Mouse (Mus musculus): ENCODE data around the gene Dgkd.
A peak's percentile ranks its signal among the peaks of the same experiment; 100 is the strongest.

Dgkd gene

DNA sequence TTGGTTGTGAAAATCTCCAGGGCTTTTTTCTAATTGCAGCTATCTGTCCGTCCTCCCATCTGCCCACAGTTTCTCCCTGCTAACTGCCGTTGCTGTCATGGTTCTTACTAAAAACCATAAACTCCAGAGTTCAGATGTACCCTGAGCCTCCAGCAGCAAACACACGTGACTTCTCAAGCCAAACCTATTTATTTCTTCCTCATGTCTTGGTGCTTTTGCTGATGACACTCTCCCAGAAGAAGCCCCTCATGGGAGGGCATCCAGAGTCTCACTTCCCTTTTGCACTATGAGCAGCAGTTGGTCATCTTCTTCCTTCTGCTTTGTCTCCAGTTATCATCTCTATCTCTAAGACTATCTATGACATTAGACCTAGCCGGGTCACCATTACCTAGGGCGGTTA, 3.8 kb upstream of the Dgkd start:
- no peak for DNase-seq

DNA sequence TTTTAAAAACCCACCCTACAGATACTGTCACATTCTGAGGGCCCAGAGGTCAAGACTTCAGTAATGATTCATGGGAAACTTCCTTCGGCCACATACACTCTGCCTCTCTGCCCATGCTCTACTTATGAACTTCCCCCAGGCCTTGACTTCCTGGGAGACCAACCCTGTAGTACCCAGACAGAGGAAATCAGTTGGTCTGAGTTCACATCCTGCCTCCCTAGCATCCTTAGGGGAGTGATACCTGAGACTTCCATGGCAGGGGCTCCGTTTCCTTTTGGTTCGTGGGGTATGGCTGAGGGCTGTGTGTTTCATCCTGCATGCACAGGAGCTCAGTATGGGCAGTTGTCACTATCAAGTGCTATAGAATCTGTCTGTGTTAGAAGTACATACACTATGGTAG, 1.7 kb upstream of the Dgkd start:
- DNase-seq, result no peak

GRCm38 (mm10) chr1:87852081-87852790, 851 bp upstream of the Dgkd start:
- no peak for DNase-seq

GRCm38 (mm10) chr1:87853601-87854361, 694 bp downstream of the Dgkd start:
- peak; percentile 46 to 64 for DNase-seq

DNA sequence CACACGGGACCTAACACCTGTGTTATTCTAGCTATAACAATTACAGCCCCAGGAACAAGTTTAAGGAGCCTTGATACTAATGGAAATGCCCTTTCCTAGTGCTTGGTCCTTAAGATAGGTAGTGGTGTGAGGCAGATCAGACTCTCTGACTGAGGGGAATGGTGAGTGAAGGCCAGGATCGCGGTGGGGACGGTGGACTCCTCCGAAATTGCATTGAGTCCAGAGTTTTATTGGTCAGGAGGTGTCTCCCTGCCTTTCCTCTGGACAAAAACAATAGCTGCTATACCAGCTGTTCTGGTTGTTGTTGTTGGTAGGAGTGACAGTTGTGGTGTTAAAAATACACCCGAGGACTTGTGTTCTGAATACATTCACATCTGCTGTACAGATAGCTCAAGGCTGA, 1.3 kb downstream of the Dgkd start:
- DNase-seq, result peak in 1 of 2 experiments; percentile 20

DNA sequence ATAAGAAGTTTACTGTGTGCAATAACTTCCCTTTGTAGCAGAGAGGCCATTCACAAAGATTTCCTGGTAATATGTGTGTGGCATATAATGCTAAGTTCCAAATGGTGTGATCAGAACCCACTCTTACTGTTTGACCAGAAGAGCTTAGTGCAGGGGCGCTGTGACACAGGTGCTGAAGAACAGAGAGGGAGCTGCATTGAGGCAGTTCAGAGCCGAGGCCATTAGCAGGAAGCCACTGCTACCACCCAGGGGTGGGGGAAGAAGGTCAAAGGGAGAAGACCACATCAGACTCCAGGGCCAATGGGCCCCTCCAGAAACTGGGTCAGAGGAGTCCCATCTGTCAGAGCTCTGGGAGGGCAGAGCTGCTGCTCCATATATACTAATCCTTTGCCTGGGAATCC, 1.8 kb downstream of the Dgkd start:
- no peak for DNase-seq

- DNase-seq, result no peak
Observed at GRCm38 (mm10) chr1:87855522-87855921, 2.4 kb downstream of the Dgkd start.

GRCm38 (mm10) chr1:87856823-87857222, 3.7 kb downstream of the Dgkd start:
- DNase-seq, result peak in 1 of 2 experiments; percentile 26

- DNase-seq, result no peak
Observed at GRCm38 (mm10) chr1:87858031-87858430, 4.9 kb downstream of the Dgkd start.

DNA sequence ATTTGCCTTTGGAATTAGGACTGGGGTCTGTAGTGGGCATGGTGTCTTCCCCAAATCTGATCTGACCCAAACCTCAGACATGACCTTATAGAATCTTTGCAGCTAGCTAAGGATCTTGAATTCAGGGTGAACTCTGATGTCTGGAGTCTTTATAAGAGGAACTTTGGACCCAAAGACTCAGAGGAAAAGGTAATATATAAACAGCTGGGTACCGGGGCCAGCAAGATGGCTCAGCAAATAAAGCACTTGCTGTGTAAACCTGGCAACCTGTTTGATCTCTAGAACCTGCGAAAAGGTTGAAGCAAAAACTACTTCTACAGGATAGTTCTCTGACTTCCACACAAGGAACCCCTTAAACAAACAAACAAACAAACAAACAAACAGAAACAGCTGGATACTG, 5.4 kb downstream of the Dgkd start:
- peak; percentile 55 to 74 for DNase-seq

DNA sequence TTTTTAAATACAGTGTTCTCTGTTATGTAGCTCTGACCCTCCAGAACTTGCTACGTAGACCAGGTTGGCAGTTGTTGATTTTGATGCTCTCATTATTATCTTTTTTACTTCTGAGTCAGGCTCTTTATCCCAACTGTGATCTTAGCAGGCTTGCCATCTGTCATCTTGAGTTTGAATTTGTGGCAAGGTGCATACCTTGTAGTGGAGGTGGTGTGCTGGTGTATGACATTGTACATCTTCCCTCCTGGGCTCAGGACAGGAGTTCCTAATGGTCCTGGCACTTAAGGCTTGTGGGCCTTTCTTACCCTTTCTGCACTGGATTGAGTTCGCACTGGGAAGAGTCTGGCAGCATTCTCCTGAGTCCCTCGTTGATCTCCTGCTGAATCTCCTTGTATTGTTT, 10.5 kb downstream of the Dgkd start:
- no peak for DNase-seq

- no peak for DNase-seq
Observed at GRCm38 (mm10) chr1:87864889-87865288, 11.8 kb downstream of the Dgkd start.

DNA sequence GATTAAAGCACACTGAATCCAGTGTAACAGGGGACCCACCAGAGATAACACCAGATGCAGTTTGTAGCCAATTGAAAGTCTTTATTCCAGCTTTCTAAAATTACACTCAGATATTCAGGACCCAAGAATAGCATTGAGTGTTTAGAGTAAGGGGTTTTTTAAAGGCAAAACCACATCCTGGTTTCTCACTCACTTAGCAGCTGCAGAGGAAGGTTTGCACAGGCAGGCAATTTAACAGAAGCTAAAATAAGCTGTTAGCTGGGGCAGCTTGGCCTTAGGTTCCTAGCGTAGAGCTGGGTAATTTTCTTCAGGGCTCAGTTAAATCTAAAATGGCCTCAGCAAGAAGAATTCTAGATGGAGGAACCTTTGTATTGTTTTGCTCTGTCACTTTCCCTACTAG, 13.6 kb downstream of the Dgkd start:
- DNase-seq, result no peak

DNA sequence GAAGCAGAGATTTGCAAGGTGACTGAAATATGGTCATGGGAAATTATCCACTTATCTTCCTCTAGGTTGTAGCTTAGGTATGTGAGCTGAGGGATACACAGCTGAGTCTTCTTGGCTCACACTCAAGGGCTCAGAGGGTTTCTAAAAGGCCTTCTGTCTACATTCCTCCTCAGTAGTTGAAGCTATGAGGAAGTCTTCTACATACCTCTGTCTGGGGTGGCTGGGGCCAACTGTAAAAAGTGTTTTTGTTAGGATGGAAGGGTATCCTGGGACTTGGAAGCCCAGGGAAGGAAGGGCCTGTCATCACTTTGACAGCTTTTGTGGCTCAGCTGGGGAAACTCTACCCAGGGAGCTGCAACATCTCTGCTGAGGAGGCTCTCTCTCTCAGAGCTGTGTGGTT, 18.5 kb downstream of the Dgkd start:
- DNase-seq, result no peak

DNA sequence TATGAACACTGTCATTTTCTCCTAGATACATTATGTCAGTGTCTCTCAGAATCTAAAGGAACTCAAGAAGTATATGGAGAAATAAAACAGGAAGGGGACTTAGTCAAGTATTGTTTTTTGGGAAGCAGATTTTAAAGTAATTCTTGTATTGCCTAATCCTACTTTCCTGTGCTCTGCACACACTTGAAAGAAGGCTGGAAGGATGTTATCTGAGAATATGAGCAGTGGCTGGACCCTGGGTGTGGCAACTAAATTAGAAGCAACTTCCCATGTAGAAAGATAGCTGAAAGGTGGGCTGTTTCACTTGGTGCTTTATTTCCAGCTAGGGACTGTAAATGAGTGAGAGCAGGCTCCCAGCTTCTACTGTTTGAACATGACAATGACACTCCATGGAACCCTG, 20.0 kb downstream of the Dgkd start:
- no peak for DNase-seq

DNA sequence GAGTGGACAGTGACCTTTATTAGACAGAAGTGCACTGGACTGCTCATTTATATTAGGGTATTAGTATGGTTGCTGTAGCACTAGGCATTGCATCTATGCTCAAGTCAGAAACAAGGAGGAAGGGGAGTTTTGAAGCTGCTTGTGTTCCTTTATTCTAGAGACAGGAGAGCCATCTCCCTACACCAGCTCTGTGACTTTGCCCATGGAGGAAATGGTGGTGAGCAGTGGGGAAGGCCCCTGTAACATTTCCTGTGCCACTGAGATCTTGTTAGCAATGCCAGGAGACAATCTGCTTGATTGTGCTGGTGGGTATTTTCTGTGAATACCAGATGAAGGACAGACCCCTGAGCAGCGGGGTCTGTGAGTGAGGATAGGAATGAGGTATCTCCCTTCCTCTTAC, 23.0 kb downstream of the Dgkd start:
- DNase-seq, result no peak

DNA sequence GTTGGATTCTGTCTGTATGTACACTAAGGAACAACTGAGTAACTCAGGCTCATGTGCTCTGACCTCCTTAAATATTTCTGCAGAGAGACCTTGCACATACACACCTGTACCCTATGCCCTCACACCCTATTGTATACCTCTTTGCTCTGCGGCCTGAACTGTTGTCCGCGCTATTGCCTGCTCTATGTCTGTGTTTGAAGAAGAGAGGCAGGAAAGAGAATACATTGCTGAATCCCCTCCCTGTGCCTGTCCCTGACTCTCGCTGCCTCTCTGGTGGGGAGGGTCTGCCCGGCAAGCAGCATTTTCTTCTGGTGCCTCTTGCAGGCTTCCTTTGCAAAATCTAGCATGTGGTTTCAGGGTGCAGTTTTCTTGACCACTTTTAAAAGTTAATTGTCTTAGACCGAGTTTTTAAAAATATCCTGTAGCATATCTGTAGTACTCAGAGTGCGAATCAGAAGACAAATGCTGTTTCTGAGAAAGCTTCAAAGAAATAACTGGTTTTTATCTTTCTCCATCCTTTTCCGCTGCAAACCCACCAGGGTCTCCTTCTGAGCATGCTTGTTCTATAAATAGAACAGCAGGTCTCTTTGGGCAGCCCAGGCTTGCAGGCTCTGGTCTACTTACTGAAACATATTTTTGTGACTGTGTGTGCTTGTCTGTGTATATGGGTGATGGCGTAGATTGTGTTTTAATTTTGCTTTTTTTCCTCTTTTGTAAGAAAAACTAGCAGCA, 24.6 kb downstream of the Dgkd start:
- DNase-seq, result no peak

DNA sequence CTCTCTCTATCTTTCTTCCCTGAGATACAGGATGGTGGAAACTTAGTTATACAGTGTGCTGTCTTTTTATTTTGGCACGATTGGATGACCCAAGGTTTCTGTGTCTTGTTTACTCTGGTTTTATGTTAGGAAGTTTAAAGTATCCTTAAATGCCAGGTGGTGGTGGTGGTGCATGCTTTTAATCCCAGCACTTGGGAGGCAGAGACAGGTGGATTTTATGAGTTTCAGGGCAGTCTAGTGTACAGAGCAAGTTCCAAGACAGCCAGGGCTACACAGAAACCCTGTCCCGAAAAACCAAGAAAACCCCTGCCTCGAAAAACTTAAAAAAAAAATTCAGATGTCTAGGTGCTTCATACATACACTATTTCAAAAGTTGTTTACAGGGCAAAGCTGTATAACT, 25.9 kb downstream of the Dgkd start:
- DNase-seq, result no peak

DNA sequence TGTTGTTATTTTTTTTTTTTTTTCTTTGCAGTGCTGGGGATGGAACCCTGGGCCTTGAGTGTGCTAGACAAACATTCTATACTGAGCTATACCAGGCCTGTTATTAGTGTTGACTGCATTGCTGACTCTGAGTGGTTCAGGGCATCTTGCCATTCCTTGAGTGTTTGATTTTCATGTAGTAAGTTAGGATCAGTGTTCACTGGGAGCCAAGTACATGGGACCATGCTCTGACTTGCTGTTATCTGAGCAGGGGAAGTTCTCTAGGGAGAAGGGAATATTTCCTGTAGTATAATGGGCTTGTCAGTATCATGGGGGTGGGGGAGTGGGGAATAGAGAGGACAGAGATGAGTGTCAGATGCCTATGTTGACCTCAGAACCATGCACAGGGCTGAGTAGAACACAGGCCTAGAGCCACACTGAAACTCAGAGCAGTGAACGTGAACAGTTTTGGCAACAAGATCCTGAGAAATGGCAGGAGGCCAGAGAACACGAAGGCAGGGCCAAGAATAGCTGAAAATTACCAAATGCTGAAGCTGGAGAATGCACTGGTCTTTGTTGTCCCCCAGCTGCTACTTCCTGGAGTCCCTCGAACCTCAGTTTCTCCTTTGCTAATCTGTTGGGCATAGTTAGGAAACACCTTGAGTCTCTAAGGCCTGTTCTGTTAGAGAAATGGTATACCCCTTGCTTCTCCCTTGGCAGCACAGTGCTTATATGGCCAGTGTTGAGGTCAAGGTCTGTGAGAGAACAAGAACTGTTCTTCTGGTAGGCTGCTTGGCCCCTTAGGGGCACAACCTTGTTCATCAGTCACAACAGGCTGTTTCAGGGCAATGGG, 26.6 kb downstream of the Dgkd start:
- peak; percentile 91 to 94 for DNase-seq

- no peak for DNase-seq
Observed at GRCm38 (mm10) chr1:87880326-87880627, 27.2 kb downstream of the Dgkd start.

- peak in 1 of 2 experiments; percentile 25 for DNase-seq
Observed at GRCm38 (mm10) chr1:87880856-87881255, 27.8 kb downstream of the Dgkd start.

DNA sequence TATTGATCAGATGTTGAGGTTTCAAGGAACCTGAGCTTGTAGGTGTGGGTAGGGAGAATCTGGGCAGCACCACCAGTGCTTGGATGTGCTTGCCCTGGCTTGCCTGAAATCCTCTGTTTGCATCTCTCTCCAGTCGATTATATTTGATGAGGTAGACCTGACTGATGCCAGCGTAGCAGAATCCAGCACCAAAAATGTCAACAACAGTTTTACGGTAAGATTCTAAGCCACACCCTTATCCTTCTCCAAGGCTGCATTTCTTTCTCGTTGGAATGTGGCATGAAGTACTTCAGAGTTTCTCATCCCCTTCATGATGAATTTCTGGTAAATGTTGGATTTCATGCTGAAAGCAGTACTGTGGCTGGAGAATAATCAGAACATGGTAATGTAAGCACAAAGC, 28.6 kb downstream of the Dgkd start:
- DNase-seq, result no peak

- DNase-seq, result no peak
Observed at GRCm38 (mm10) chr1:87882554-87882953, 29.5 kb downstream of the Dgkd start.

All from kidney, postnatal 36 days (tissue).